Mouse (Mus musculus) myocyte (in vitro differentiated cells): Measurements from ENCODE around the gene Ireb2.
A peak's percentile ranks its signal among the peaks of the same experiment; 100 is the strongest.

Experiments
- MYOD1 ChIP-seq, 3 experiments: IDR thresholded peaks; one replicate each; pipeline ENCODE4 v1.6.1; 2011; ENCODE audit warnings: control low read depth in 2 of 3, low read depth in 2 of 3, mild to moderate bottlenecking in 2 of 3, moderate library complexity in 1 of 3; ENCODE audit not compliant: insufficient read length in 2 of 3, control insufficient read depth in 1 of 3
- MYOG ChIP-seq, 3 experiments: IDR thresholded peaks; one replicate each; pipeline ENCODE4 v1.6.1; 2011; ENCODE audit warnings: control low read depth in 2 of 3, low read depth in 2 of 3, mild to moderate bottlenecking in 2 of 3; ENCODE audit not compliant: insufficient read length in 2 of 3, control insufficient read depth in 1 of 3, insufficient read depth in 1 of 3
- POLR2A ChIP-seq: IDR thresholded peaks from one replicate; pipeline ENCODE4 v1.6.1; 2011; ENCODE audit warnings: low read depth, mild to moderate bottlenecking, control low read depth, moderate library complexity; ENCODE audit not compliant: insufficient read length
- REST ChIP-seq: IDR thresholded peaks from one replicate; pipeline ENCODE4 v1.6.1; 2011; ENCODE audit warnings: mild to moderate bottlenecking, control low read depth, moderate library complexity; ENCODE audit not compliant: insufficient read depth, insufficient read length
- TCF12 ChIP-seq: IDR thresholded peaks from one replicate; pipeline ENCODE4 v1.6.1; 2011; ENCODE audit warnings: mild to moderate bottlenecking, control low read depth; ENCODE audit not compliant: poor library complexity, insufficient read depth, severe bottlenecking
- USF1 ChIP-seq: IDR thresholded peaks from one replicate; pipeline ENCODE4 v1.6.1; 2011; ENCODE audit warnings: low read depth, mild to moderate bottlenecking, control low read depth, moderate library complexity

DNA sequence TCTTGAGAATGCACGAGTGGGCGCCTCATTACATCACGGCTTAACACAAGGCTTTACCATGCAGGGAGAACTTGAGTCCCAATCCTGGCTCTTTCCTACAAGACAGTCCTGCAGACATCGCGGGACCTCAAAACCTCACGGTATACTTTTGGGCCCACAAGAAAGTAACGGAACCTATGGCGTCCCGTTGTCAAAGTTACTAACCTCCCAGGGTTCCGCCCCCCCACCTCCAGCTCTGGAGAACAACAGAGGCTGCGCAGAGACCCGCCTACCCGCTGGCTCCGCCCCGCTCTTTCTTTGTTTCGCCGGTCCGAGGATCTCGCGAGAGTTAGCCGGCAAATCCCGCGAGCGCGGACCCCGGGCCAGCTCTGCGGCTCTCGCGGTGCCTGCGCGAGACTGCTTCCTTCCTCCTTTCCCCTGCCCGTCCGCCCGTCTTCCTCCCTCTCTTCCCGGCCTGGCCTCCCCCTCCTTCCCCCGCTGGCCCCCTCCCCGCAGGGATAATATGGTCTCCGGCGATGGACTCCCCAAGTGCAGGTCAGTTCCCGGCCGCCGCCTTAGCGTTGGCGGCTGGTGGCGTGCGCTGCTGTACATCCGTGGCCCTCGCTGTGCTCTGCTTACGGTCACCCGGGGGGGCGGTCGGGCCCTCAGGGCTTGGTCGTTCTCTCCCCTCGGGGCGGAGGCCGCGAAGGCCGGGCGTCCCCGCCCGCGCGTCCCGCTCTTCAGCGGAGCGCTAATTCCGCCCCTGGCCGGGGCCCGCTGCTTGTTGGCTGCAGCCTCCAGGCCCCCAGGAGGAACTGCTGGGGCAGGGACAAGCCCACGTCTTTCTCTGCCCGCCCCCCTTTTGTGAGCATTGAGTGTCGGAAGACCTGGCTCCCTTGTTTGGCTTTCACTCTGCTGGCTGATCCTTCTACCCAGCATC is at the start of gene Ireb2:
- peak; percentile 87 for TF ChIP-seq POLR2A
- TF ChIP-seq MYOG (IDR thresholded peaks at IDR 0.05; ENCODE audit: control insufficient read depth in 1 of 3, insufficient read depth in 1 of 3, insufficient read length in 2 of 3, low read depth in 2 of 3), result no peak
- TF ChIP-seq USF1, result no peak
- no peak for TF ChIP-seq REST
- no peak for TF ChIP-seq TCF12
- no peak for TF ChIP-seq MYOD1 (IDR thresholded peaks at IDR 0.05; ENCODE audit: control insufficient read depth in 1 of 3, insufficient read length in 2 of 3, low read depth in 2 of 3)
